Mouse (Mus musculus): Measurements from ENCODE around the gene Nat8f4.
"Not testable (repeated sequence)": the region's sequence is repeated elsewhere in the genome, so short reads cannot be mapped to it uniquely, and the experiment has no call there.

The Nat8f4 gene

DNA sequence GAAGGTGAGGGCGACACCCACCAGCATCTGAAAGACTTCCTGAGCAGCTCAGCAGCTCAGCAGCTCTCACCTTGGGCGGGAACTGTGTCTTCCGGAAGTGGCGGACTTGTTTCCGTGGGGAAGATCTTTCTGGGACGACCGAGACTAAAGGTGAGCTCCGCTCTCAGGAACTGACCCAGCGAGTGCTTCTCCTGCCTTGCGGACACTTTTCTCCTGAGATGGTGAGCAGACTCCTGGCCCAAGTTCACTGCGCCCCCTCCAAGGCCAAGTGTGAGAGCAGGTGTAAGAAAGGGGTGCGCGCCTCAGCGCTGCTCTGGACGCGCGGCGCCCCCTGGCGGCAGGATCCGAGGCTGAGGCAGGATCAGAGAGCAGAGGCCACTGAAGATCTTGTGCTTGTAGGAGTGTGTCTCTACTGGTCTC, at the start of gene Nat8f4:
TSS of gene Nat8f4 (minus strand) at position 243 of the 420 bp plus-strand sequence.
- DNase-seq (ENCODE audit: low spot score), result peak; percentile 70

DNA sequence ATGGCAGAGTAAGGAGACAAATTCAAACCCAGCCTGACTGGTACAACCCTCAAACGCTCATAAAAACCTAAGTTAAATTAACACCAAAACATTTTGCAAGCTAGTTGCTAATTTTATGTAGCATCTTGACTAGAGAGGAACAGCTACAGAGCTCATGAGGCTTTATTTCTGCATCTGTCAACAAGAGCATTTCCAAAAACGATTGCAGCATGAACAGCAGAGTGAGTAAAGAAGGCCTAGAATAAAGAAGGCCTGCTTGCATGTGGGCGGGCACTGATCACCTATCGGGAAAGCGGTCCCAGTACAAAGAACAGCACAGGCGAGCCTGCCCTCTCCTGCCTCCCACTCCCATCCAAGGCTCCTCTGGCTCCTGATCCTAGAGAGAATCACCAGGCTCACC, 43.9 kb upstream of the Nat8f4 start:
- DNase-seq (ENCODE audit: low spot score), result no peak

DNA sequence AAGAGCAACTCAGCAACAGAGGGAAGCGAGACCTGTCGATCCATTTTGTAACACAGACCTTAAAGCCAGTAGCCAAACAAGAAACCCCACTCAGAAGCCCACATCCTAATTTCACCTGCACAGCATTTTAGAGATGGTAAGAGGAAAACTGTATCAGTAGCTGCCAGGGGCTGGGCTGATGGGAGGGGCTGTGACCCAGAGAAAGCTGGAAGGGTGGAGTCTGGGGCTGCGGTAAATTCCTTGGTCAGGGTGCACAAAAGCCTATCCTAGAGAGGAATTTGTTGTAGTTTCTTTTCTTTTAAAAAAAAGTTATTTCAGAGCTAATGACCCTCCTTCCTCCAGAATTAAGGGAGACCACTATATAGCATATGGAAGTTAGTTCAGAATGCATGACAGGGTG, 37.8 kb upstream of the Nat8f4 start:
- DNase-seq (ENCODE audit: low spot score), result no peak

DNA sequence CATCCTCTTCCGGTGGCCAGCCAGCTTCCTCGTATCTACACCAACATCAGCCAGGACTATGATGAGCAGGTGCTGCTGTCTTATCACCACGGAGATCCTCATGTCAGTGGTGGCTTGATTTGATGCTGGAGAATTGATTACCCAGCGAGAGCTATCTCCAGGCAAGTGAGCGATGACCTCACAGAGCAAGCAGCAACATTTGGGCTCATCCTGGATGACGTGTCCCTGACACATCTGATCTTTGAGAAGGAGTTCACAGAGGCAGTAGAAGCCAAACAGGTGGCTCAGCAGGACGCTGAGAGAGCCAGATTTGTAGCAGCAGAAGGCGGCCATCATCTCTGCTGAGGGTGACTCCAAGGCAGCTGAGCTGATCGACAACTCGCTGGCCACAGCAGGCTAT, 34.0 kb upstream of the Nat8f4 start:
- DNase-seq (ENCODE audit: low spot score), result no peak

DNA sequence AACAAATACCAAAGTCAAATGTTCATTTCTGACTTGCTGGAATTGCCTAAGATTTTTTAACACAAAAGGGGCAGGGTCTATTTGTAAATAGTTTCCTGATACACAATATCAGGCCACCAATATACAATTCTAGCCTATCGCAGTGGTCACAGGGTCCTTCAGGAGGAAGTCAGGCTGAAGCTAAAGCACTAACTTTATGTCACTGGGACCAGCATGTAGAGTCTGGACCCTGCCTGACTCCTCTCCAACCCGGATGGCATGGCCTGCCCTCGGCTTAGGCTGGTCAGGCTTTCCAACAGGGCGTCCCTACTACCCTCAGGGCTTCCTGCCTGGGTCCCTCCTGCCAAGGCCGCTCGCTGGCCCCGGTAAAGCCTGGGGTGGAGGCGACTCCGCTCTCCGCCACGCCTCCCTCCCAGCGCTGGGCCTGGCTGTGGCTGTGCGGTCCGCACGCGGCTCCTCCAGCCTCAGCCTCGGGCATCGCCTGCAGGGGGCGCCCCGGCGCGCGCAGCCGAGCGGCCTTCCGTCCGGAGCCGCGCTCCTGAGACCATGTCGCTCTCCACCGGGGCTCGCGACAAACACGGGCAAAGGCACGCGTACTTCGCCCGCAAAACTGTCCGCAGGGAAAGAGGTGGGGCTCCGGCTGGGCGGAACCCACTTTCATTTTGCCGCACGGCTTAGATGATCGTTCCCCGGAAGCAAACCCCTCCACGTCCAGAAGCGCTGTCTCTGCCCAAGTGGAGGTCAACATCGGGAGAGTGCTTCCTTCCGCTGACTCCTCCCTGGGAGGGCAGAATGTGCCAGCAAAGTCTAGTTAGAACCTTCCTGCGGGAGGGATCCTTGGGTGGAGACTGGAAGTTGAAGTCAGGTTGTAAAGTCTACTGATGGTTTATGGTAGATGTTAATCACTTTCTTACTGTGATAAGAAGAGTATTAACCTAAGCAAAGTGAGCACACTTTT, 32.1 kb upstream of the Nat8f4 start:
- peak; percentile 79 for DNase-seq (ENCODE audit: low spot score)

DNA sequence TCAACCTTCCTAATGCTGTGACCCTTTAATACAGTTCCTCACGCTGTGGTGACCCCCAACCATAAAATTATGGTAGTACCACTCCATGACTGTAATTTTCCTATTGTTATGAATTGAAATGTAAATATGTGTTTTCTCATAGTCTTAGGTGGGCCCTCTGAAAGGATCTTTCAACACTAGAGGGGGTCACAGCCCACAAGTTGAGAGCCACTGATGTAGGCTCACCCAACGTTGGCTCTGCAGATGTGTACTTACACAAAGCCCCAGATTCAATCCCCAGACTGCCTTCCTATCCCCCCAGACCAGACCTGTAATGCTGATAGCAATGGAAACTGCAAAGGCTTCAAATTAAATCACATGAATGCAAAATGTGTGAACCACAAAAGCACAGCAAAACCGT, 31.0 kb upstream of the Nat8f4 start:
- DNase-seq (ENCODE audit: low spot score), result peak; percentile 11

DNA sequence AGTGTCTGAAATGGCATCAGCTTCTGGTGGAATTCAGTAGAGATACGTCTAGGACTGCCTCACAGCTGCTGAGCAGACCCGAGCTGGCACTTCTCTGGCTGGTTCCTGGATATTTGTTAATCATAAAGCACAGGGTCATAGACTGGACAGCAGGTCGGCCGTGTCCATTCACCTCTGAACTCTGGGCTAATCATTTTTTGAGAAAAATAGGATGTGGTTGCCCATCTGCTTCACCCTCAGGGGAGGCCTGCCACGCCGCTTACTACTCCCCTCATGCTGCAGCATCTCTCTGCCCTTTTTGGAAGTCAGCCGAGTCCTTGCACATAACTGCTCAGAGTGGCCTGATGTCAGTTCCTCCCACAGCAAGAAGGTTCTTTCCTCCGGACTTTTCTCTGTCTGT, 29.4 kb upstream of the Nat8f4 start:
- no peak for DNase-seq (ENCODE audit: low spot score)

DNA sequence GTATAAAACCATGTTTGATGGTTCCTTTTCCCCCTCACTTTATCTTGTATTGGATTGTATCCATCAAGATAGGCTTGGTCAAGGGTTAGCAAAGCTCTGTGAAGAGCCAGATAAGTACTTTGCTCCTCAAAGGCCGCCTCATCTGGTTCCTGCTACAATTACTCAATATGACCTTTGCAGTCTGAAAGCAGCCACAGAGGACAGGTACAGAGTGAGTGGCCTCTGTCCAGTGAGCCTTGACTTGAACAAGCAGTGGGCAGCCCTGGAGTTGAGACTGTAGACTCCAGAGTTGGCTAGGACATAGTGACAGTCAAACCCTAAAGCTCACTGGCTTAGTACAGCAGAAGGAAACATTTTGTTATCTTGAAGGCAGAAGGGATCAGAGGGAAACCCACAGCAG, 24.6 kb upstream of the Nat8f4 start:
- no peak for DNase-seq (ENCODE audit: low spot score)

DNA sequence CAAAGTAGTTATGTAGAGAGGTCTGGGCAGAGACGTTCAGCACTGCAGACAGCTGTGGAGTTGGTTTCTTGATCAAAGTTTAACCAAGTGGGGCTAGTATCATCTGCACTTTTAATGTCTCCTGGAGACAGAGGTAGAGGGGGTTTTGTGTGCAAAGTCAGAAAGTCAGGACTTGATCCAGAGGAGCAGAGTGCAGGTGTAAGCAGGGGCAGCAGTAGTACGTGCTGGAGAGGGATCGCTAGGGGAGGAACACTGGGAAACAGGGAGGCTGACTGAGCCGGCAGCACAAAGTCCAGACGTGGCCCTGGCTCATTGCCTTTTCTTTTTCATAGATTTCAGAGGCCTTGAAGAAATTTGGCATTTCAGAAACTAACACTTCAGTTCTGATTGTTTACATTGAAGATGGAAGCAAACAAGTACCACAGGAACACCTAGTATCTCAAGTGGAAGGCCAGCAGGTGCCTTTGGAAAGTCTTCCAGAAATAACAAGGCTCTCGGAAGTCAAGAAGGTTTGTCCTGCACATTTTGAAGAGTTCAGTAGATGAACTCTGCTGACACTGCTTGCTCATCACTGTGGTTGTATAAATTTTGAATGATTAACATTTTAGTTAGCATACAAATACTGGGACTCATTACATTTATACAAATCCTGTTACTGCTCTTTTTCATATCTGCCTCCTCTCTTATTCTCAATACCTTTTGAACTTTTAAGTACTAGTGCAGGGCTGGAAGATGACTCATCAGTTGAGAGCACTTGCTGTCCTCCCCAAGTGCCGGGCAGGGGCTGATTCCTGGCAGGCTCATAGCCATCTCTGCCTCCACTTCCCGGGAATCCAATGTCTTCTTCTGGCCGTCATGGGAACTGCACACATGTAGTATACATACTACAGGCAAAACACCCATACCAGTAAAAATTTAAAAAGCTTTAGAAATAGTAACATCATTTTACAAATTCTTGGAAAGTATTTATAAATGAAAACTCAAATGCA, 23.1 kb upstream of the Nat8f4 start:
- no peak for DNase-seq (ENCODE audit: low spot score)

DNA sequence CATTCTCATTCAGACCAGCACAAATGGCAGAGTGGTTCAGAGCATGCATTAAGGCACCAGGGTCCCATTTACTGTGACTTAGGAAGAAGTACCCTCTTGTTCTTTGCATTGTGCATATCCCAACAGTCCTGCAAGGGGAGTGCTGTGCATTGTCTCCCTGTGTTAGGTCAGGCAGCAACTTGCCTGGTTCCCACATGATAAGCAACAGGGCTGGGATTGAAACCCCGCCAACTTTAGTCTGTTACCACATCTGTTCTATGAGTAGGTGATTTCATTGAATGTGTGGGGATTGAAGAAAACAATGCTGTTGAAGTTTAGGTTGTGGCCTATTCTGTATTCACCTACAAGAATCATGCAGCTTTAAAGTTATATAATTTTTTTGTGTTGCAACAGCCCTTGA, 22.0 kb upstream of the Nat8f4 start:
- no peak for DNase-seq (ENCODE audit: low spot score)

DNA sequence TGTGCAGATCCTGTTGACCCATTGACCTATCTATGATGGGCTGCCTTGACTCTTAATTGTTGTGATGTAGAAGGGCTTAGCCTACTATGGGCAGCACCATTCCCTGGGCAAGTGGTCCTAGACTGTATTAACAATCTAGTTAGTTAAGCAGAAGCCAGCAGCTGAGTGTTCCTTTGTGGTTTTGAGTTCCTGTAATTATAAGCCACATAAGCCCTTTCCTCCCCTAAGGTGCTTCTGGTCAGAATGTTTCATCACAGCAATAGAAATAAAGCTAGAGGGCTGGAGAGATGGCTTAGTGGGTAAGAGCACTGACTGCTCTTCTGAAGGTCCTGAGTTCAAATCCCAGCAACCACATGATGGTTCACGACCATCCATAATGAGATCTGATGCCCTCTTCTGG, 19.0 kb upstream of the Nat8f4 start:
- no peak for DNase-seq (ENCODE audit: low spot score)

DNA sequence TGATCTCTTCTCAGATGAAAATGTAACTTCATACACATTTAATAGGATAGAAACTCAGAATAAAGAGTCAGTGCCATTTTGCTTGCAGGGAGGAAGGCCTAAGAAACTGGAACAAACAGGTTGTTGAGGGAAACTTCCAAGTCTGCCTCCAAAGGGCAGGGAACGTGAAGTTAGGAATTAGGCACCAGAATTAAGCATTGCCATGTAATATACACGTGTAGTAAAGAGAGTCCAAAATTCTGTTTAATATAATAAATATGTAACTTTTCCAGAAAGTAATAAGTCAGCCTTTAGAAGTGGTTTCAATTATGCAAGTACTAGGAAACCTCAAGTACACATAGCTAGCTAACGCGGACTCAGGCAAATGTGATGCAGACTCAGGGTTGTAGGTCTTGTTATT, 14.7 kb upstream of the Nat8f4 start:
- DNase-seq (ENCODE audit: low spot score), result no peak

DNA sequence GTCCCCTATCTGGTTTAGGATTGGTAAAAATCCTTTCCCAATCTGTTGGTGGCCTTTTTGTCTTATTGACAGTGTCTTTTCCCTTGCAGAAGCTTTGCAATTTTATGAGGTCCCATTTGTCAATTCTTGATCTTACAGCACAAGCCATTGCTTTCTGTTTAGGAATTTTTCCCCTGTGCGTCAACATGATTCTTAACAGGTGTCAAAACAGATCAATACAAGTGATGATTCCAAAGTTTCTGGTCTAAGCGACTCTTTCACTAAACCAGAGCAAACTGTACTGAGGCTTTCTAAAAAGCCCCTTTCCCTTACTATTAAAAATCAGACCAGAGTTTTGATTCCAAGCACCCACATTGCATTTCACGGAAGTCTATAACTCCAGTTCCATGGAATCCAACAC, 13.7 kb upstream of the Nat8f4 start:
- DNase-seq (ENCODE audit: low spot score), result not testable (repeated sequence)

DNA sequence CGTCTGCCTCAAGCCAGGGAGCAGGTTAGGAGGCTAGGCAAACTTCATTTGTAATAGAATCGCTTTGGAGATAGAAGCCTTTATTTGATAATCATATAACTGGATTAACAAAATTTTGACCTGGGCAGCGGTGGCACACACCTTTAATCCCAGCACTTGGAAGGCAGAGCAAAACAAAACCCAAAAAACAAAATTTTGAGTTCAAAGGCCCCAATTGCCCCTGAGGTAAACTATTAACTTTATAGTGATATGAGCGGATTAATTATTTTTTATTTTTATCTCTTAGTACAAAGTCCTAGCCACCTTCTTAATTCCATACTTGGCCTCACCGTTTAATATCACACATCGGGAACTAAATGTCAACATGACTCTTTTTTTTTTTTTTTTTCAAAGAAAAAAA, 11.9 kb upstream of the Nat8f4 start:
- DNase-seq (ENCODE audit: low spot score), result no peak

DNA sequence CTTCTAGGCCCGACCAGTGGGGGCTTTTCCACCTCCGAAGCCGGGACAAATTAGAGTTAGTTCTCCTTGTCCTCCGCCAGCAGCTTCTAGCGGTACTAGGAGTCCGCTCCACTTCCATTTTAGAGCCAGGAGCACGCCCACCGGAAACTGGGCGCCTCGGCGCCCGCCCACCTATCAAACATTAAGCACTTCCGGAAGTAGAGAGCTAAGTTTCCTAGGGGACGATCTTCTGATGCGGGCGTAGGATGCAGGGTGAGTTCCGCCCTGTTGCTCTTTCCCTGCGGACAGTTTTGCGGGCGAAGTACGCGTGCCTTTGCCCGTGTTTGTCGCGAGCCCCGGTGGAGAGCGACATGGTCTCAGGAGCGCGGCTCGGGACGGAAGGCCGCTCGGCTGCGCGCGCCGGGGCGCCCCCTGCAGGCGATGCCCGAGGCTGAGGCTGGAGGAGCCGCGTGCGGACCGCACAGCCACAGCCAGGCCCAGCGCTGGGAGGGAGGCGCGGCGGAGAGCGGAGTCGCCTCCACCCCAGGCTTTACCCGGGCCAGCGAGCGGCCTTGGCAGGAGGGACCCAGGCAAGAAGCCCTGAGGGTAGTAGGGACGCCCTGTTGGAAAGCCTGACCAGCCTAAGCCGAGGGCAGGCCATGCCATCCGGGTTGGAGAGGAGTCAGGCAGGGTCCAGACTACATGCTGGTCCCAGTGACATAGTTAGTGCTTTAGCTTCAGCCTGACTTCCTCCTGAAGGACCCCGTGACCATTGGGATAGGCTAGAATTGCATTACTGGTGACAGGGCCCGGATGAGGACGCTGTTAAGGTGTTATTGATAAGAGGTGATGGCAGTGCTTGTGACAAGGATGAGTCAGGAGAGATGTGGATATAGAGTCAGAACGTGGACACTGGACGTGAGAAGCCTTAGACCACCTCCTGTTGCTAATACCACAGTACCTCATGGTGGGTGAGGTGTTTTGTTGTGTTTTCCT, 11.1 kb upstream of the Nat8f4 start, which contains the start of gene Nat8f1:
TSS of gene Nat8f1 (minus strand) at position 149 of the 975 bp plus-strand sequence.
- DNase-seq (ENCODE audit: low spot score), result peak; percentile 91

DNA sequence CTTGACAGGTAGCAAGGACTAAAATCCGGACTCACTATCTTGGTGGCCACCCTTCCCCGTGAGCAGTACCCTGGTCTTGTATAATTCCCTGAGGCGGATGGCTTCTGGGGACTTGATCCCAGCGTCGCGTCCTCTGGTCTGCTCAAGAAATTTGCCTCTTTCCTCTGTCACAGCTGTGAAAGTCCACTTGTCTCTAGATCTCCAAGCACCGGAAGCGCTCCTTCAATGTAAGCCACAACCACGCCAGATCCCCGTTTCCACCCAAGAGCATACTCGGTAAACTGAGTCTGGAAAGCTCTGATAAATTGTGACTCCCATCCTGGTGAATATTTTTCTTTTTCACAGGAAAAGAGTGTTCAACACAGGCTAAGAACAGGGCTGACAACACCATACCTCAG, 10.5 kb upstream of the Nat8f4 start:
- no peak for DNase-seq (ENCODE audit: low spot score)

DNA sequence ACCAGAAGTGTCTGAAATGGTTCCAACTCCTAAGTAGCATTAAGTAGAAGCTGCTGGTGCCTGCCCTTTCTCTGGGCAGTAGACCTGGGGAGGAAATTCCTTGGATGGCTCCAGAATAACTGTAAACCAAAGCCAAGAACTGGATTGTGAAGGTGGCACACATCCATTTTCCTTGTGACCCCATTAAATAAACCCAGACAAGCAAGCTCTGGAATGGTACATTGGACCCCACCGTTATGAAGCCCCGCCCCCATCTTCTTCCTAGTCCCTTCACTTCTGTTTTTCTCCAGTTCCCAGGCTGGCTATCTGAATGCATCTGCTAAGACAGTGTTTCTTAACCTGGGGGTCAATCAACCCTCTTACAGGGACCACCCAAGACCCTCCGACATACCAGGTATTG, 6.9 kb upstream of the Nat8f4 start, which contains the start of gene Tprkb:
TSS of gene Tprkb (plus strand) at position 279 of the 400 bp plus-strand sequence.
- DNase-seq (ENCODE audit: low spot score), result no peak

DNA sequence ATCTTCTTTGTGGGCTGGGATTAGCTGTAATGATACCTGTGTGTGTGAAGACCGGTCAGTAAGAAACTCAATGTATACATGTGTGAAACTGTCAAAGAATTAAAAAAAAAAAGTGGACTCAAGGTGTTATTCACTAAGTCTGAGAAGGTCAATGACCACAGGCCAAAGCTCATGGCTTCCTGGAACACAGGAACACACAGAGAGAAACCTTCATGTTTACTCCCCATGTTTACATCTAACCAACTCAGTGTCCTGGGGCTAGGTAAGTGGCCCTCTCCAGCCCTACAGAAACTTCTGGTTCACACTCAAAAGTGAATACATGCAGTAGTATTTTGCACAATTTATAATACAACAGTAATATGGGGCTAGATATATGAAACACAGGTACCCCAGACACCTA, 5.0 kb upstream of the Nat8f4 start:
- DNase-seq (ENCODE audit: low spot score), result no peak

DNA sequence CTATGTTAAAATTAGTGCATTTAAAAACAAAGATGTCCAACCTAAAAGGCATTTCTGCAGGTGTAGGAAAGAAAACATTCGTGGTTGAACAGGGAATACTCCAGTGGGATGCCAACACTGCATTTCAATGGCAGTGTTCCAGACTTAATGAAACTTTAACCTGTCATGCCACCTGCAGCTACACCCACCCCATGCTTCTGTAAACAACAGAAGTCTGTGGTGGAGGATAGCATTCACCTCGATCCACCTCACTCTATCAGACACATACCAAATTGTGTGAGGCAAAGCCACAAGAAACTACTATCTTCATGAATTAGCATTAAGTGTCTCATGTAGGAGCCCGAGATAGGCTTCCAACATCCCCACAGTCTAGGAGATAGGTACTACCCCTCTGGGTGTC, 3.7 kb upstream of the Nat8f4 start:
- DNase-seq (ENCODE audit: low spot score), result no peak

DNA sequence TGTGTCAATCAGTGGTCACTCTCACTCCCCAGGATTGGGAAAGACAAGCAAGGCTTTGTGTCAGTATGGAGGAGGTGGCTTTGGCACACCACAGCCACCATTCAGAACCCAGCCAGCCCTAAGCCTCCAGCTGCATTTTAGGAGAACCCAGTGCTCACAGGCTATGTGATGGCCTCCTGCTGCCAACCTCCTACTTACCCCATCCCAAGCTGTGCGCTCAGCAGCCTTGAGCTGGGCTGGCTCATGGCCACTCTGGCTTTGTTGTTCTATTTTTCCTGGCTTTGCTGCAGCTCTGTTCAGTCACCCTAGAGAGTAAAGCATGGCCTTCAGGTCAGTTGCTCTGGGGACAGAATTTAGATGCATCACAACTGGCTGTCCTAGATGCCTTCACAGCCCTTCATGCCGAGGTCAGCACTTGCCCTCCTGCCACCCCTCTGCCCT, 2.2 kb upstream of the Nat8f4 start:
- not testable (repeated sequence) for DNase-seq (ENCODE audit: low spot score)

DNA sequence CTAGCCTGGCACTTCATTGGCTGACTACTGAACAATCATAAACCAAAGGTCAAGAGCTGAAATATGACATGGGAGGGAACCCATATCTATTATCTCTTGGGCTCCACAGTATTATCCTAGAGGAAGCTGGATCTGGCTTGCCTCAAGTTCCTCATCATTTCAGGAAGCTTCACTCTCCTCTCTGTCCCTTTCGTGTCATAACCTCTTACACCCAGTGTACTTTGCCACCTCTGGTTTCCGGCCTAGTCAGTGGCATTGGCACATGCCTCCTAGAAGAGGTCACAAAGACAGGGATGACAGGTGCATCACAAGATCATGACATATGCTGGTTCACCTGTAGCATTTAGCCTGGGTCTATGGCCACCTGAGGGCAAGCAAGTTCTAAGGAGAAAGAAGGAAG, 2.4 kb downstream of the Nat8f4 start:
- no peak for DNase-seq (ENCODE audit: low spot score)

Data from retina, embryonic 14.5 days (tissue).